Mouse (Mus musculus): ENCODE results near the gene Rnf38. TPM values are rescaled to one million over a fixed set of nuclear protein-coding genes. Genes with fewer than 3 reads are reported as not detected.

Gene Rnf38
- polyA plus RNA-seq, 2 experiments: 14.0 to 24.7 TPM

- no peak overlapping the region for H3K27ac ChIP-seq
Measured at GRCm38 (mm10) chr4:44094475-44094874, 139.1 kb downstream of the Rnf38 start.

GRCm38 (mm10) chr4:44092359-44092758 lies 141.2 kb downstream of the Rnf38 start:
- TF ChIP-seq EP300 (IDR thresholded peaks at IDR 0.05; ENCODE audit: low read depth) (peak; percentile 67), CTCF (IDR thresholded peaks at IDR 0.05; ENCODE audit: low read depth) (no peak)
- Histone ChIP-seq H3K4me3 (ENCODE audit: insufficient read depth in 1 of 2, low read depth in 2 of 2, low read length in 2 of 2) (no peak overlapping the region), H3K36me3 (replicated peaks; ENCODE audit: control insufficient read depth, insufficient read depth, low read depth) (no peaks in the 10 kb centered on the region), H3K4me2 (ENCODE audit: low read depth) (peak overlapping the region; percentile 38; the same call in 1 of the 2 replicates), H3K9ac (replicated peaks) (no peak overlapping the region), H3K4me1 (replicated peaks; ENCODE audit: control insufficient read depth in 2 of 2, insufficient read depth in 2 of 2, low read length in 1 of 2) (peaks cover 6 to 13% of the 10 kb centered on the region in 2 experiments), H3K27me3 (ENCODE audit: control insufficient read depth, insufficient read depth, low read length) (no peaks in the 10 kb centered on the region), H3K27ac (no peak overlapping the region; the same call in 1 of the 2 replicates), H3K9me3 (ENCODE audit: control insufficient read depth, low read length) (no peaks in the 10 kb centered on the region)
- peak; percentile 67 to 73 (median 72) for DNase-seq (ENCODE audit: low read depth in 3 of 3, low spot score in 3 of 3)
- WGBS (ENCODE audit: insufficient replicate concordance): 48% methylated on average over 11 of the region's 11 CpGs
- ATAC-seq (ENCODE audit: insufficient read depth): peak; percentile 86

More at GRCm38 (mm10) chr4:44094475-44094874, 139.1 kb downstream of the Rnf38 start:
- H3K9me3 ChIP-seq (ENCODE audit: control insufficient read depth, low read length): no peaks in the 10 kb centered on the region
- ATAC-seq (ENCODE audit: insufficient read depth) (no peak), DNase-seq (ENCODE audit: low read depth in 3 of 3, low spot score in 3 of 3) (no peak)
- H3K27me3 ChIP-seq (ENCODE audit: control insufficient read depth, insufficient read depth, low read length): no peaks in the 10 kb centered on the region
- no peak overlapping the region for H3K9ac ChIP-seq (replicated peaks)
- H3K4me3 ChIP-seq (ENCODE audit: insufficient read depth in 1 of 2, low read depth in 2 of 2, low read length in 2 of 2): no peak overlapping the region
- no peak overlapping the region for H3K4me2 ChIP-seq (ENCODE audit: low read depth)
- no peaks in the 10 kb centered on the region for H3K36me3 ChIP-seq (replicated peaks; ENCODE audit: control insufficient read depth, insufficient read depth, low read depth)
- TF ChIP-seq EP300 (IDR thresholded peaks at IDR 0.05; ENCODE audit: low read depth) (no peak), CTCF (IDR thresholded peaks at IDR 0.05; ENCODE audit: low read depth) (no peak)
- 70% methylated on average over 4 of the region's 4 CpGs for WGBS (ENCODE audit: insufficient replicate concordance)
- peaks cover 6 to 13% of the 10 kb centered on the region in 2 experiments for H3K4me1 ChIP-seq (replicated peaks; ENCODE audit: control insufficient read depth in 2 of 2, insufficient read depth in 2 of 2, low read length in 1 of 2)

- no peak overlapping the region for H3K4me3 ChIP-seq (ENCODE audit: insufficient read depth in 1 of 2, low read depth in 2 of 2, low read length in 2 of 2)
- ATAC-seq (ENCODE audit: insufficient read depth): no peak
- TF ChIP-seq CTCF (IDR thresholded peaks at IDR 0.05; ENCODE audit: low read depth) (no peak), EP300 (IDR thresholded peaks at IDR 0.05; ENCODE audit: low read depth) (no peak)
- no peaks in the 10 kb centered on the region for H3K36me3 ChIP-seq (replicated peaks; ENCODE audit: control insufficient read depth, insufficient read depth, low read depth)
- H3K27me3 ChIP-seq (ENCODE audit: control insufficient read depth, insufficient read depth, low read length): peaks cover 5% of the 10 kb centered on the region; the same call in 1 of the 2 replicates
- no peaks in the 10 kb centered on the region for H3K9me3 ChIP-seq (ENCODE audit: control insufficient read depth, low read length)
- H3K27ac ChIP-seq: no peak overlapping the region
- no peak for DNase-seq (ENCODE audit: low read depth in 3 of 3, low spot score in 3 of 3)
- no peak overlapping the region for H3K4me2 ChIP-seq (ENCODE audit: low read depth)
- no peak overlapping the region for H3K9ac ChIP-seq (replicated peaks)
- 65% methylated on average over 3 of the region's 3 CpGs for WGBS (ENCODE audit: insufficient replicate concordance)
- H3K4me1 ChIP-seq (replicated peaks; ENCODE audit: control insufficient read depth in 2 of 2, insufficient read depth in 2 of 2, low read length in 1 of 2): no peaks in the 10 kb centered on the region
Measured at GRCm38 (mm10) chr4:44085566-44085965, 148.0 kb downstream of the Rnf38 start.

GRCm38 (mm10) chr4:44084602-44085325 lies 148.8 kb downstream of the Rnf38 start:
- ATAC-seq (ENCODE audit: insufficient read depth) (no peak), DNase-seq (ENCODE audit: low read depth in 3 of 3, low spot score in 3 of 3) (no peak)
- 64% methylated on average over 13 of the region's 13 CpGs for WGBS (ENCODE audit: insufficient replicate concordance)

GRCm38 (mm10) chr4:44083945-44084344 lies 149.6 kb downstream of the Rnf38 start, which contains the start of gene Gne:
Gene Gne (minus strand): TSS chr4:44084177.
- Histone ChIP-seq H3K27ac (no peak within 1 kb of the TSS), H3K4me1 (replicated peaks; ENCODE audit: control insufficient read depth in 2 of 2, insufficient read depth in 2 of 2, low read length in 1 of 2) (no peaks in the 10 kb centered on the region), H3K36me3 (replicated peaks; ENCODE audit: control insufficient read depth, insufficient read depth, low read depth) (no peaks in the 10 kb centered on the region), H3K9me3 (ENCODE audit: control insufficient read depth, low read length) (no peaks in the 10 kb centered on the region), H3K4me3 (ENCODE audit: insufficient read depth in 1 of 2, low read depth in 2 of 2, low read length in 2 of 2) (no peak within 1 kb of the TSS), H3K4me2 (ENCODE audit: low read depth) (peak within 1 kb of the TSS; percentile 9; the same call in 1 of the 2 replicates), H3K27me3 (ENCODE audit: control insufficient read depth, insufficient read depth, low read length) (peaks cover 5% of the 10 kb centered on the region; the same call in 1 of the 2 replicates), H3K9ac (replicated peaks) (no peak within 1 kb of the TSS)
- 2% methylated on average over 11 of the region's 11 CpGs for WGBS (ENCODE audit: insufficient replicate concordance)
- TF ChIP-seq CTCF (IDR thresholded peaks at IDR 0.05; ENCODE audit: low read depth): no peak
- no peak for TF ChIP-seq EP300 (IDR thresholded peaks at IDR 0.05; ENCODE audit: low read depth)
- DNase-seq (ENCODE audit: low read depth in 3 of 3, low spot score in 3 of 3) (no peak), ATAC-seq (ENCODE audit: insufficient read depth) (no peak)

More at GRCm38 (mm10) chr4:44084602-44085325, 148.8 kb downstream of the Rnf38 start:
- Histone ChIP-seq H3K27ac (no peak overlapping the region), H3K4me3 (ENCODE audit: insufficient read depth in 1 of 2, low read depth in 2 of 2, low read length in 2 of 2) (no peak overlapping the region), H3K9me3 (ENCODE audit: control insufficient read depth, low read length) (no peaks in the 10 kb centered on the region), H3K9ac (replicated peaks) (no peak overlapping the region), H3K4me2 (ENCODE audit: low read depth) (no peak overlapping the region), H3K27me3 (ENCODE audit: control insufficient read depth, insufficient read depth, low read length) (peaks cover 5% of the 10 kb centered on the region; the same call in 1 of the 2 replicates), H3K4me1 (replicated peaks; ENCODE audit: control insufficient read depth in 2 of 2, insufficient read depth in 2 of 2, low read length in 1 of 2) (no peaks in the 10 kb centered on the region), H3K36me3 (replicated peaks; ENCODE audit: control insufficient read depth, insufficient read depth, low read depth) (no peaks in the 10 kb centered on the region)
- no peak for TF ChIP-seq EP300 (IDR thresholded peaks at IDR 0.05; ENCODE audit: low read depth)
- TF ChIP-seq CTCF (IDR thresholded peaks at IDR 0.05; ENCODE audit: low read depth): peak; percentile 39; the same call in 1 of the 2 replicates

Measured in liver, embryonic 14.5 days (tissue).